25 mouse cellular contexts compared by ENCODE assay signal in genomic region chr10:82758878-82759277, GRCm38 (mm10). TPM values are rescaled to one million over a fixed set of nuclear protein-coding genes. Genes with fewer than 3 reads are reported as not detected.
DNase-seq lines count a peak whose midpoint lies in the region; ATAC-seq and TF ChIP-seq lines count a peak whose summit lies in the region.
"Had no signal": no experiment of that assay in that cellular context is flagged by ENCODE, and none has a peak within 500 bp of the region (broad histone marks: within the 10 kb centered on the region; RNA-seq: fewer than 3 reads in every experiment).

No protein-coding gene starts in this region.

- no peaks in the 10 kb centered on the region for H3K27me3 ChIP-seq in forebrain, embryonic 13.5 days
- H3K27me3 ChIP-seq in forebrain, embryonic 10.5 days (ENCODE audit: poor library complexity, severe bottlenecking), result no peaks in the 10 kb centered on the region
- H3K27me3 ChIP-seq in liver, adult 2 months (ENCODE audit: control insufficient read depth, insufficient read depth, low read length), result no peaks in the 10 kb centered on the region
- no peaks in the 10 kb centered on the region for H3K27me3 ChIP-seq in liver, embryonic 15.5 days
- H3K27me3 ChIP-seq: embryonic facial prominence, embryonic 12.5 days; hindbrain, embryonic 15.5 days; midbrain, embryonic 15.5 days; stomach, embryonic 15.5 days had no signal

- peaks cover 58% of the 10 kb centered on the region for H3K4me1 ChIP-seq in forebrain, embryonic 13.5 days
- peaks cover 39% of the 10 kb centered on the region for H3K4me1 ChIP-seq in forebrain, embryonic 10.5 days
- peaks cover 45% of the 10 kb centered on the region for H3K4me1 ChIP-seq in liver, adult 2 months (ENCODE audit: control insufficient read depth, insufficient read depth, low read length)
- H3K4me1 ChIP-seq in liver, embryonic 15.5 days (replicated peaks), result peaks cover 56% of the 10 kb centered on the region

- no peaks in the 10 kb centered on the region for H3K9me3 ChIP-seq in forebrain, embryonic 13.5 days (replicated peaks)
- H3K9me3 ChIP-seq in forebrain, embryonic 10.5 days, result no peaks in the 10 kb centered on the region
- no peaks in the 10 kb centered on the region for H3K9me3 ChIP-seq in liver, embryonic 15.5 days (replicated peaks)
- H3K9me3 ChIP-seq: embryonic facial prominence, embryonic 12.5 days; G1E; hindbrain, embryonic 10.5 days; hindbrain, embryonic 15.5 days; midbrain, embryonic 10.5 days; midbrain, embryonic 15.5 days; stomach, embryonic 15.5 days had no signal

- TF ChIP-seq POLR2A in liver, adult 2 months (IDR thresholded peaks at IDR 0.05; ENCODE audit: extremely low read depth, insufficient read depth, low read length), result no peak

- no peak for ATAC-seq in forebrain, embryonic 13.5 days
- ATAC-seq in liver, embryonic 15.5 days (ENCODE audit: insufficient read depth), result peak; percentile 8; the same call in 1 of the 2 replicates
- ATAC-seq: intestine, embryonic 16.5 days; midbrain, embryonic 15.5 days had no signal

- H3K4me3 ChIP-seq in forebrain, embryonic 13.5 days, result no peak overlapping the region
- no peak overlapping the region for H3K4me3 ChIP-seq in forebrain, embryonic 10.5 days
- no peak overlapping the region for H3K4me3 ChIP-seq in liver, adult 2 months (ENCODE audit: insufficient read depth, low read depth, low read length)
- no peak overlapping the region for H3K4me3 ChIP-seq in liver, embryonic 15.5 days (replicated peaks)
- H3K4me3 ChIP-seq: embryonic facial prominence, embryonic 12.5 days; hindbrain, embryonic 10.5 days; hindbrain, embryonic 15.5 days; midbrain, embryonic 10.5 days; midbrain, embryonic 15.5 days; stomach, embryonic 15.5 days had no signal

- peaks cover 71% of the 10 kb centered on the region for H3K36me3 ChIP-seq in forebrain, embryonic 13.5 days (ENCODE audit: poor library complexity, severe bottlenecking)
- H3K36me3 ChIP-seq in forebrain, embryonic 10.5 days (replicated peaks), result peaks cover 78% of the 10 kb centered on the region
- H3K36me3 ChIP-seq in liver, adult 2 months (ENCODE audit: control insufficient read depth, insufficient read depth, low read length), result peaks cover 17% of the 10 kb centered on the region
- peaks cover 75% of the 10 kb centered on the region for H3K36me3 ChIP-seq in liver, embryonic 15.5 days (replicated peaks)

- H3K79me2 ChIP-seq in liver, adult 2 months (ENCODE audit: control insufficient read depth, insufficient read depth, low read length), result peaks cover 12% of the 10 kb centered on the region

- H3K4me2 ChIP-seq in forebrain, embryonic 13.5 days, result no peak overlapping the region
- H3K4me2 ChIP-seq in liver, embryonic 15.5 days, result no peak overlapping the region
- H3K4me2 ChIP-seq: embryonic facial prominence, embryonic 12.5 days; hindbrain, embryonic 15.5 days; midbrain, embryonic 15.5 days; stomach, embryonic 15.5 days had no signal

- no peak overlapping the region for H3K9ac ChIP-seq in forebrain, embryonic 13.5 days
- H3K9ac ChIP-seq in liver, adult 2 months (ENCODE audit: low read depth, low read length), result peak overlapping the region; percentile 63
- no peak overlapping the region for H3K9ac ChIP-seq in liver, embryonic 15.5 days
- H3K9ac ChIP-seq: embryonic facial prominence, embryonic 12.5 days; hindbrain, embryonic 15.5 days; liver, embryonic 14.5 days; midbrain, embryonic 15.5 days; stomach, embryonic 15.5 days had no signal

- DNase-seq in forebrain, embryonic 10.5 days (ENCODE audit: extremely low spot score, low spot score), result no peak
- peak; percentile 99 for DNase-seq in liver, adult 2 months (ENCODE audit: extremely low read depth, low read depth, low spot score)
- DNase-seq in liver, result no peak
- DNase-seq in kidney, postnatal 4 days, result no peak
- DNase-seq in thymus, postnatal 25 days, result no peak
- DNase-seq: adrenal gland, postnatal 10 days; cerebellum, adult 8-10 months; cerebellum, postnatal 36 days; embryo, embryonic 11 days; heart, postnatal 14 days; kidney, adult 8-10 months; right cerebral cortex, postnatal 25 days had no signal

- H3K27ac ChIP-seq in forebrain, embryonic 13.5 days, result peak overlapping the region; percentile 44; the same call in 1 of the 2 replicates
- H3K27ac ChIP-seq in forebrain, embryonic 10.5 days, result no peak overlapping the region
- peak overlapping the region; percentile 95 for H3K27ac ChIP-seq in liver, adult 2 months (replicated peaks; ENCODE audit: insufficient read depth, low read depth, low read length)
- H3K27ac ChIP-seq in liver, embryonic 15.5 days (replicated peaks), result peak overlapping the region; percentile 64
- H3K27ac ChIP-seq: embryonic facial prominence, embryonic 12.5 days; hindbrain, embryonic 10.5 days; hindbrain, embryonic 15.5 days; kidney, postnatal 0 days; liver, embryonic 14.5 days; macrophage; midbrain, embryonic 10.5 days; midbrain, embryonic 15.5 days; stomach, embryonic 15.5 days had no signal

- no peak for TF ChIP-seq CTCF in liver, adult 2 months (IDR thresholded peaks at IDR 0.05; ENCODE audit: low read depth, low read length)

- 96% methylated on average over 3 of the region's 3 CpGs for WGBS in forebrain, embryonic 13.5 days
- WGBS in forebrain, embryonic 10.5 days, result 95% methylated on average over 3 of the region's 3 CpGs
- WGBS in liver, adult 2 months, result 19% methylated on average over 3 of the region's 3 CpGs
- WGBS in liver, embryonic 15.5 days (ENCODE audit: insufficient replicate concordance), result 89% methylated on average over 3 of the region's 3 CpGs

RNA-seq across cellular contexts. Expression of gene Nfyb, which starts 5.1 kb away (rescaled TPM):
- 65.3 and 68.9 TPM in 2 replicates for polyA plus RNA-seq in forebrain, embryonic 13.5 days (2015; fragmentation: Nextera tagmentation; extraction: Ambion mirVana)
- 63.8 and 64.3 TPM in 2 replicates for polyA plus RNA-seq in forebrain, embryonic 10.5 days (2016; fragmentation: Nextera tagmentation; extraction: Ambion mirVana)
- 30.8 and 34.8 TPM in 2 replicates for total RNA-seq in liver, adult 2 months (2014; rRNA removed)
- polyA plus RNA-seq in liver, adult 2 months (2012; rRNA removed), result 29.0 and 30.2 TPM in 2 replicates
- polyA plus RNA-seq in liver, embryonic 15.5 days (2015; fragmentation: Nextera tagmentation; extraction: Ambion mirVana), result 33.1 and 33.2 TPM in 2 replicates
